Mouse (Mus musculus): ENCODE data around the gene E2f8. TPM values are rescaled to one million over a fixed set of nuclear protein-coding genes. Genes with fewer than 3 reads are reported as not detected.

The E2f8 gene
- total and polyA plus RNA-seq, 2 experiments from 2014 or later: 0.70 to 1.8 TPM

DNA sequence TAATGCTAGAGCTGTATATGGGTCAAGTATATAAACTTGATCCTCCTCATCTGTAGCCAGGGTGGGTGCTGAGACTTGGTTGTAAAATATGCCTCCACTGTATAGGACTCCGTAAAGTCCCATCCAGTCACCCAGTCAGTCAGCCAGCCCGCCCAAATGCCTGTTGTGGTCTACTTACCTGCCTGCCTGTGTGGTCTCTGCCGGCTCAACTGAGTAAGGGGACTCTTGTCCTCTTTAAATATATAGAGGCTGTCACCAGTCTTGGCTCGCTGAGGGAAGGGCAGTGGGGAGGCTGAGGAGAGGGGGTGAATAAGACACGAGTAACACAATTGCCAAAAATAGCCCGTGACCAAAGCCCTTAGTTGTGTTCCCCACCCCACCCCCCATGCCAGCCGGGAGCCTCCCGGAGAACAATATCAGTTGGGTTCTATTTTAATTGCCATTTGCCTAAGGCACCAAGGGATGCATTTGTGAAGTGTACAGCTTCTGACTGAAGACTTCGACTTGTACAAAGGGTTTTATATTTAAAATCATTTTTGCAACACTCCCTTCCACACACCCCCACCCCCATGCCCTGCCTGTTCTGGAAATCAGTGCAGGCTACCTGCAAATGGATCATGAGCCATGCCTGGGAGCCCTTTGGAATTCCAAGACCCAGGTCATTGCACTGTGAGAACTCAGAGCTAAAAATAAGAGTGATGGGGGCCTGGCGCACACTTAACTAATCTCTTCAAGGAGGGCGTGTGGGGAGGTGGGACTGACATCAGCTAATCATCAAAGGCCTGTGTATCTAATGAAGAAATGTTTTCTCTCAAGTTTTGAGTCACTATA, 33.4 kb downstream of the E2f8 start, which contains the start of gene Csrp3:
Gene Csrp3, minus strand, starts transcription at position 214 of the 831 bp plus-strand sequence.
- Histone ChIP-seq H3K9me3 (ENCODE audit: low read length) (no peaks in the 10 kb centered on the region), H3K4me3 (ENCODE audit: low read depth, low read length) (no peak within 1 kb of the TSS), H3K4me1 (ENCODE audit: insufficient read depth, low read length) (no peaks in the 10 kb centered on the region), H3K9ac (replicated peaks; ENCODE audit: low read length, poor library complexity, severe bottlenecking) (no peak within 1 kb of the TSS), H3K27me3 (ENCODE audit: insufficient read depth, low read length) (no peaks in the 10 kb centered on the region), H3K4me2 (ENCODE audit: low read depth, low read length, poor library complexity, severe bottlenecking) (no peak within 1 kb of the TSS), H3K27ac (ENCODE audit: low read depth, low read length) (no peak within 1 kb of the TSS), H3K36me3 (ENCODE audit: insufficient read depth, low read length) (no peaks in the 10 kb centered on the region)
- DNase-seq (ENCODE audit: low spot score): no peak
- WGBS: 40% methylated on average over 11 of the region's 11 CpGs
- TF ChIP-seq CTCF (IDR thresholded peaks at IDR 0.05): no peak
- ATAC-seq (ENCODE audit: low FRiP score): no peak

DNA sequence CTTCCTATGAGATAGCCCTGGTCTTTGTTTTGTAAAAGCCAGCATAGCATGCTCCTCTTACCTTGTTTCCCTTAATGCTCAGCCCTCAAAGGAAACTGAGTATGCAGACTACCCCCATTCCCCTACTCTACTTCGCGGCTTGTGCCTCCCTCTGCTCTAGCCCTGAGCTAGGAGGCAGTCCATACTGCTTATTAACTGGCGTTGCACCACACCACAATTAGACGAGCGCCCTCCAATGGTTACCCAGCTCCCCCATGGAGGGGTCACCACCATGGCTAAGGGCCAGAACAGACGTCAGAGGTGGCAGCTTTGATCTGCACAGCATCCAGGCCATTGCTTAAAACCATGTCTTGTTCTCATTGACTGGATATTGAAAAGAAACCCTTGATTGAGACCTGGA, 34.6 kb downstream of the E2f8 start:
- DNase-seq (ENCODE audit: low spot score): no peak
- 53% methylated on average over 6 of the region's 6 CpGs for WGBS
- no peak for ATAC-seq (ENCODE audit: low FRiP score)
- Histone ChIP-seq H3K27me3 (ENCODE audit: insufficient read depth, low read length) (no peaks in the 10 kb centered on the region), H3K36me3 (ENCODE audit: insufficient read depth, low read length) (no peaks in the 10 kb centered on the region), H3K9me3 (ENCODE audit: low read length) (no peaks in the 10 kb centered on the region), H3K9ac (replicated peaks; ENCODE audit: low read length, poor library complexity, severe bottlenecking) (no peak overlapping the region), H3K27ac (ENCODE audit: low read depth, low read length) (no peak overlapping the region), H3K4me3 (ENCODE audit: low read depth, low read length) (no peak overlapping the region), H3K4me1 (ENCODE audit: insufficient read depth, low read length) (no peaks in the 10 kb centered on the region), H3K4me2 (ENCODE audit: low read depth, low read length, poor library complexity, severe bottlenecking) (no peak overlapping the region)
- TF ChIP-seq CTCF (IDR thresholded peaks at IDR 0.05): no peak

DNA sequence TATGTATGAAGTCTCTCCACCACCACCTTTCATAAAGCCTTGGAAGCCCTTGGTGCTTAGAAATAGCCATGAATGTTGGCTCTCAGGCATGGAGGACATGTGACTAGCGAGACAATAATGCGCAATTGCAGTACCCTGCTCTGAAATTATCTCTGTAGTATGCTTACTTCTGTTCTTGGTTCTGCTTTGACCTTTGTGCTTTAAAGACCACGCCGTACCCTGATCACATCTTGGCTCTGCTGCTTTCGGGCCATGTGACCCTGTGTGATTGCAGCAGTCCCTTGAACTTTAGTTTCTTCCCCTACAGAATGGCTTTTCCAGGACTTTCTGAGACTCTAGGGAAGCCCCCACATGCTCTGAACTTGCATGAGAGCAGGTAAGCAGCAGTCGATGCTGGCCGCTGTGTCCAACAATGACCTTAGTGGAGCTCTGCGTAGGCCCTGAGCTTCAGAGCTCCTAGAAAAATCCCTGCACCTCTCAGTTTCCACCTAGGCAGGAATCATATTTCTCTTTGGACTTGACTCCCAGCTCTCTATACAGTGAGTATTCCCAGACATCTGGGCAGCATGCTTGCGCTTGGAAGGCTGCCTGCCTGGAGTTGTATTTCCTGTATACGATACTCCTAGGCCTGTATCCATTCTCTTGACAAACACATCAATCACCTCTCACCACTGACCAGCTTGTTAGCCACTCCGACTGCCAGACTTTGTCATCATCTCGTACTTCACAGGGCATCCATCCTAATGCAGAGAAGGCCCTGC, 36.0 kb downstream of the E2f8 start:
- H3K36me3 ChIP-seq (ENCODE audit: insufficient read depth, low read length): no peaks in the 10 kb centered on the region
- no peak for TF ChIP-seq CTCF (IDR thresholded peaks at IDR 0.05)
- ATAC-seq (ENCODE audit: low FRiP score) (no peak), DNase-seq (ENCODE audit: low spot score) (no peak)
- no peaks in the 10 kb centered on the region for H3K27me3 ChIP-seq (ENCODE audit: insufficient read depth, low read length)
- H3K9ac ChIP-seq (replicated peaks; ENCODE audit: low read length, poor library complexity, severe bottlenecking): no peak overlapping the region
- WGBS: 93% methylated on average over 12 of the region's 12 CpGs
- no peaks in the 10 kb centered on the region for H3K4me1 ChIP-seq (ENCODE audit: insufficient read depth, low read length)
- H3K4me2 ChIP-seq (ENCODE audit: low read depth, low read length, poor library complexity, severe bottlenecking): no peak overlapping the region
- no peak overlapping the region for H3K4me3 ChIP-seq (ENCODE audit: low read depth, low read length)
- no peaks in the 10 kb centered on the region for H3K9me3 ChIP-seq (ENCODE audit: low read length)
- H3K27ac ChIP-seq (ENCODE audit: low read depth, low read length): no peak overlapping the region

DNA sequence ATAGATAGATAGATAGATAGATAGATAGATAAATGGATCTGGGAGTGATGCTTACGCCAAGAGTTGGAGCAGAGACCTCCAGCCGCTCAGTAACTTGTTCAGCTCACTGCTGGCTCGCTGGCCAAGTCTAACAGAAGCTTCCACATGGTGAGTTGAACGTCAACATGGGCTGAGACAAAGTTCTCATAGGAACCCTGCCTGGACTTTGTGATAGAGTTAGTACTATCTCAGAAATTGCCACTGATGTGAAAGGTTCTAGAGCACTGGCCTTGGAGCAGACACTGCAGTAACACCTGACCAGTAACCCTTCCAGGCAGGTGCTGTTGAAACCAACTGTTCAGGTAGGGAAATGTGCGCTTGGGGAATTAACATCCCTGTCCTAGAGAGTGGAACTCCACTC, 37.9 kb downstream of the E2f8 start:
- Histone ChIP-seq H3K4me2 (ENCODE audit: low read depth, low read length, poor library complexity, severe bottlenecking) (no peak overlapping the region), H3K9me3 (ENCODE audit: low read length) (no peaks in the 10 kb centered on the region), H3K9ac (replicated peaks; ENCODE audit: low read length, poor library complexity, severe bottlenecking) (no peak overlapping the region), H3K36me3 (ENCODE audit: insufficient read depth, low read length) (no peaks in the 10 kb centered on the region), H3K27ac (ENCODE audit: low read depth, low read length) (no peak overlapping the region), H3K4me3 (ENCODE audit: low read depth, low read length) (no peak overlapping the region), H3K4me1 (ENCODE audit: insufficient read depth, low read length) (no peaks in the 10 kb centered on the region), H3K27me3 (ENCODE audit: insufficient read depth, low read length) (peaks cover 9% of the 10 kb centered on the region)
- DNase-seq (ENCODE audit: low spot score) (no peak), ATAC-seq (ENCODE audit: low FRiP score) (no peak)
- WGBS: 91% methylated on average over 5 of the region's 5 CpGs
- no peak for TF ChIP-seq CTCF (IDR thresholded peaks at IDR 0.05)

DNA sequence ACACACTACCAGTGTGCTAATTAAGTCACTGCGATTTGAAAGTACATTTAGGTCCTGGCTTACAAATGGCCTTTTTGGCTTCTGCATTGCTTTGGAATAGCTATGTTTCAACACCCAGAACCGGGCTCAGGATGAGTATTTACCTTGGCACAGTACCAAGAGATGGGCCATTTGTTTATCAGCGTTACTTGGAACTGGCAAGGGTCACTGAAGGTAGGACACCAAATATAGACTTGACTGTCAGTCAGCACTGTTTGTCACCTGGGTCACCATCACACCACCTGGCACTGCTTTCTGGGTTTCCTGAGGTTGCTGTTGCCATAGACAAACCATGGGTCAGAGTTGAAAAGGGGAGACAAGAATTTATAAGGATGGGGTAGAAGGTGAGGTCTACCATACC, 39.0 kb downstream of the E2f8 start:
- Histone ChIP-seq H3K27me3 (ENCODE audit: insufficient read depth, low read length) (peaks cover 11% of the 10 kb centered on the region), H3K9me3 (ENCODE audit: low read length) (no peaks in the 10 kb centered on the region), H3K4me3 (ENCODE audit: low read depth, low read length) (no peak overlapping the region), H3K4me2 (ENCODE audit: low read depth, low read length, poor library complexity, severe bottlenecking) (no peak overlapping the region), H3K36me3 (ENCODE audit: insufficient read depth, low read length) (no peaks in the 10 kb centered on the region), H3K9ac (replicated peaks; ENCODE audit: low read length, poor library complexity, severe bottlenecking) (no peak overlapping the region), H3K4me1 (ENCODE audit: insufficient read depth, low read length) (no peaks in the 10 kb centered on the region), H3K27ac (ENCODE audit: low read depth, low read length) (no peak overlapping the region)
- 75% methylated on average over 3 of the region's 3 CpGs for WGBS
- ATAC-seq (ENCODE audit: low FRiP score): no peak
- DNase-seq (ENCODE audit: low spot score): no peak
- TF ChIP-seq CTCF (IDR thresholded peaks at IDR 0.05): no peak

DNA sequence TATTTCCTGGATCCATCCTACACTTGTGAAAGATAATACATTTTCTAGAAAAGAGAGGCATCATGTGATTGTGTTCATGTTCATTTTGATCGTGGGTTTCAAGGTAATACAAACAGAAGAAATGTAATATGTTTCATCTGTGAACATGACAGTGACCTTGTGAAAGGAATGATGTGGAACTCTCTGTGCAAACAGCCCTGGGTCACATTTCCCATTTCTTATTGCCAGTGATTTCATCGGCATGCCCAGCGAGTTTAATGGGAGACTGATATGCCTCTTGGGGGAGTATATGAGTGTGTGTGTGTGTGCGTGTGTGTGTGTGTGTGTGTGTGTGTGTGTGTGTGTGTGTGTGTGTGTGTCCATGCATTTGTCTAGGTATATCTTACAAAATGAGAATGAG, 39.9 kb downstream of the E2f8 start:
- H3K9me3 ChIP-seq (ENCODE audit: low read length): no peaks in the 10 kb centered on the region
- DNase-seq (ENCODE audit: low spot score) (no peak), ATAC-seq (ENCODE audit: low FRiP score) (no peak)
- 70% methylated on average over 4 of the region's 4 CpGs for WGBS
- H3K36me3 ChIP-seq (ENCODE audit: insufficient read depth, low read length): no peaks in the 10 kb centered on the region
- no peaks in the 10 kb centered on the region for H3K4me1 ChIP-seq (ENCODE audit: insufficient read depth, low read length)
- H3K27me3 ChIP-seq (ENCODE audit: insufficient read depth, low read length): peaks cover 11% of the 10 kb centered on the region
- no peak overlapping the region for H3K4me2 ChIP-seq (ENCODE audit: low read depth, low read length, poor library complexity, severe bottlenecking)
- H3K27ac ChIP-seq (ENCODE audit: low read depth, low read length): no peak overlapping the region
- H3K9ac ChIP-seq (replicated peaks; ENCODE audit: low read length, poor library complexity, severe bottlenecking): no peak overlapping the region
- H3K4me3 ChIP-seq (ENCODE audit: low read depth, low read length): no peak overlapping the region
- no peak for TF ChIP-seq CTCF (IDR thresholded peaks at IDR 0.05)
